Mouse (Mus musculus) olfactory bulb, adult 2 months (tissue): ENCODE results near the gene Slc16a10.

Experiments
- CTCF ChIP-seq: fragments of 200-500 bp; IDR thresholded peaks from 2 replicates; pipeline ENCODE4 v1.5.1; 2012; ENCODE audit warnings: low read depth, mild to moderate bottlenecking, low read length, moderate library complexity; ENCODE audit not compliant: insufficient read depth
- POLR2A ChIP-seq: fragments of 200-500 bp; IDR thresholded peaks from 2 replicates; pipeline ENCODE4 v1.6.1; 2012; ENCODE audit warnings: mild to moderate bottlenecking, low read depth, low read length, moderate library complexity; ENCODE audit not compliant: insufficient read depth

DNA sequence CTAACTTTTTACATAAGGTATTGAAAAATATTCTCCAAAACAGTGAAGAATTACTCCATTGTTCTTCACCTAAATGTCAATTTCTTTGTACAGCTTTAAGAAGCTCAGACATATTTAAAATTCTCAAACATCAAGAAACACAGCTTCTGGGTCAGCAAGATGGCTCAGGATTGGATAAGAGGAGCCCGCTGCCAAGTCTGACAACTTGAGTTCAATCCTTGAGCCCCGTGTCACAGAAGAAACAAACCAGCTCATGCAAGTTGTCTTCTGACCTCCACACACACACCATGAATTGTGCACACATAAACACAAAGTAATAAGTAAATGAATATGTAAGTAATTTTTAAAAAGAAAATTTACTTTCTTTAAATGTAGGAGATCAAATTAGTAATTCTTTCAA lies 50.6 kb downstream of the Slc16a10 start:
- no peak for TF ChIP-seq CTCF
- no peak for TF ChIP-seq POLR2A
